Mouse (Mus musculus): ENCODE results near the gene Lgals3bp. TPM values are rescaled to one million over a fixed set of nuclear protein-coding genes. Genes with fewer than 3 reads are reported as not detected.

Lgals3bp gene
- polyA plus RNA-seq, 1 experiment from 2014 or later: 4.3 TPM

DNA sequence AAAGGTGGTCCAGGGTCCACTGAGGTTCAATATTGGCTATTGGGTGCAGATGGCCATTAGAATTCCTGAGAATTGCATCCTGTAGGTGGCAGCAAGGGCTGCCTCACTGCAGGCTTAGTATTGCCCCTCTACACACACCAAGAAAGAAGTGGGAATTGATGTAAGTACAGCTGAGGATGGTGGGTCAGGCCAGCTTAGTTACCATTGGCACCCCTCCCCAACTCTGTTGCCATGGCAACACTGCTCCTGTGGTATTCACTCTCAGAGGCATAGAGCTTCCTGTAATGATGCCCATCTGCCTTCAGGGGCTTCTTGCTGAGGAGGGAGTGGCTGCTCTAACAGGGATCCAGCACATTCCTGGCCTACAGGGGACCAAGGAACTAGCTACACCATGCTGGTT lies 26.9 kb downstream of the Lgals3bp start:
- ATAC-seq (ENCODE audit: insufficient number of reproducible peaks, insufficient read depth, low FRiP score, low TSS enrichment, low read depth): no peak
- Histone ChIP-seq H3K9me3 (no peaks in the 10 kb centered on the region), H3K36me3 (no peaks in the 10 kb centered on the region), H3K4me2 (no peak overlapping the region), H3K4me1 (replicated peaks) (peaks cover 21% of the 10 kb centered on the region), H3K9ac (replicated peaks) (no peak overlapping the region), H3K27me3 (no peaks in the 10 kb centered on the region), H3K27ac (no peak overlapping the region), H3K4me3 (replicated peaks) (no peak overlapping the region)

GRCm38 (mm10) chr11:118374506-118374905 lies 27.4 kb downstream of the Lgals3bp start:
- Histone ChIP-seq H3K4me3 (replicated peaks) (no peak overlapping the region), H3K9me3 (no peaks in the 10 kb centered on the region), H3K4me2 (no peak overlapping the region), H3K36me3 (no peaks in the 10 kb centered on the region), H3K9ac (replicated peaks) (no peak overlapping the region), H3K27ac (no peak overlapping the region), H3K4me1 (replicated peaks) (peaks cover 21% of the 10 kb centered on the region), H3K27me3 (no peaks in the 10 kb centered on the region)
- ATAC-seq (ENCODE audit: insufficient number of reproducible peaks, insufficient read depth, low FRiP score, low TSS enrichment, low read depth): no peak
- 71% methylated on average over 5 of the region's 5 CpGs for WGBS

DNA sequence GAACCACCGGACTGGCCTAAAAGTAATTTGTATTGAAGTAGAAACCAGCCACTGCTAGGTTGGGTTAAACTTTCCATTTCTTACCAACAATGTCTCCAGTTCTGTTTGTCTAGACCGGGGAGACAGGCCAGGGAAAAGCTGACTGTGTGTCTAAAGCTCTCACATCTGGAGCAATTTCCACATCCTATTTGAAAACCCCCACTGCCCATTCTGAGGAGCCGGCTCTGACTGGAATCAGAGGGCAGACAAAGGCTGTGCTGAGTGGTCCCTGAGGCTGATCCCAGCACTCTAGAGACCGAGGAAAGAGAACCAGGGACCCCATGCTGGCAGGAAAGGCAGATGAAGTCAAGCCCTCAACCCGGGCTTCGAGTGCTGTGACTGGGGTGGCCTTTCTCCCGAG lies 29.3 kb downstream of the Lgals3bp start:
- WGBS: 44% methylated on average over 7 of the region's 7 CpGs
- no peaks in the 10 kb centered on the region for H3K9me3 ChIP-seq
- 0 out of 2 replicates have a peak overlapping the region, but pooled peaks have one; percentile 18 for H3K9ac ChIP-seq (replicated peaks)
- H3K36me3 ChIP-seq: no peaks in the 10 kb centered on the region
- ATAC-seq (ENCODE audit: insufficient number of reproducible peaks, insufficient read depth, low FRiP score, low TSS enrichment, low read depth): no peak
- no peak overlapping the region for H3K4me2 ChIP-seq
- H3K27ac ChIP-seq: peak overlapping the region; percentile 31; the same call in 1 of the 2 replicates
- H3K4me1 ChIP-seq (replicated peaks): peaks cover 21% of the 10 kb centered on the region
- no peak overlapping the region for H3K4me3 ChIP-seq (replicated peaks)
- no peaks in the 10 kb centered on the region for H3K27me3 ChIP-seq

- 0 out of 2 replicates have a peak overlapping the region, but pooled peaks have one; percentile 31 for H3K27ac ChIP-seq
- no peak overlapping the region for H3K4me3 ChIP-seq (replicated peaks)
- no peaks in the 10 kb centered on the region for H3K9me3 ChIP-seq
- no peak overlapping the region for H3K4me2 ChIP-seq
- H3K36me3 ChIP-seq: no peaks in the 10 kb centered on the region
- WGBS: 77% methylated on average over 7 of the region's 7 CpGs
- ATAC-seq (ENCODE audit: insufficient number of reproducible peaks, insufficient read depth, low FRiP score, low TSS enrichment, low read depth): no peak
- no peak overlapping the region for H3K9ac ChIP-seq (replicated peaks)
- H3K27me3 ChIP-seq: no peaks in the 10 kb centered on the region
- peaks cover 21% of the 10 kb centered on the region for H3K4me1 ChIP-seq (replicated peaks)
Observed at GRCm38 (mm10) chr11:118371876-118372275, 30.0 kb downstream of the Lgals3bp start.

DNA sequence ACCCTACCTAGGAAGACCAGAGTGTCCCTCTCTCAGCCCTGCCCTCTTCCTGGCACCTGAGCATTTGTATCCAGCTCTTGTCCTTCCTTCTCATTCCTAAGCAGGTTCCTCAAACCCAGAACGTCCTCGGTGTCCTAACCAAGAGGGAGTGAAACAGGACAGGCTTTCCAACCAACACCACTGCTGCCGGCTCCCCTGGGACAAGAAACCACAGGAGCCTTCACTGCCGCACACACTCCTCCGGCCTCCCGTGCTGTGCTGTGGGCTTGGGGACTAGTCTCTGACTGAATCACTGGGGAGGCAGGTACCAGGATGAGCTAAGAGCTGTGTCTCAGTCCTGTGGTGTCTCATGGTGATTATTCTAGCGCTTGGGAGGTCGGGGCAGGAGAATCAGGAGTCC lies 32.2 kb downstream of the Lgals3bp start:
- no peaks in the 10 kb centered on the region for H3K27me3 ChIP-seq
- WGBS: 75% methylated on average over 8 of the region's 8 CpGs
- no peaks in the 10 kb centered on the region for H3K36me3 ChIP-seq
- H3K4me2 ChIP-seq: no peak overlapping the region
- H3K4me3 ChIP-seq (replicated peaks): no peak overlapping the region
- no peak overlapping the region for H3K27ac ChIP-seq
- H3K9me3 ChIP-seq: no peaks in the 10 kb centered on the region
- peaks cover 41% of the 10 kb centered on the region for H3K4me1 ChIP-seq (replicated peaks)
- no peak overlapping the region for H3K9ac ChIP-seq (replicated peaks)
- ATAC-seq (ENCODE audit: insufficient number of reproducible peaks, insufficient read depth, low FRiP score, low TSS enrichment, low read depth): no peak

DNA sequence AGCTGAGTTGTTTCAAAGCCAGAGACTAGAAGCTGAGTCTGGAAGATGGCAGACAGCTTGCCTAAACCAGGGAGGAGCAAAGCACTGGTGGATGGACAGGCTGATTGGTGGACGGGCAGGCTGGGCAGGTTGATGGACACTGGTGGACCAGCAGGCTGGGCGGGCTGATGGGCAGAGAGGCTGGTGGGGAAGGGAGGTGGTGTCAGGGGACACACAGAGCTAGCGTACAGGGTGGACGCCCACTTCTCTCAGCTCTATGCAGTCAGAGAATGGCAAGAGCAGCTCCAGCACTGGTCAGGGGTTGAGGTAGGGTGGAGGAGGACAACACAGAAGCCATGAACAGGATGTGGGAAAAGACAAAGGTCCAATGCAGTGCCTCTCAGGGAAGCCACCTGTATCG lies 32.6 kb downstream of the Lgals3bp start:
- 87% methylated on average over 5 of the region's 5 CpGs for WGBS
- peaks cover 41% of the 10 kb centered on the region for H3K4me1 ChIP-seq (replicated peaks)
- H3K27ac ChIP-seq: no peak overlapping the region
- no peak for ATAC-seq (ENCODE audit: insufficient number of reproducible peaks, insufficient read depth, low FRiP score, low TSS enrichment, low read depth)
- H3K36me3 ChIP-seq: no peaks in the 10 kb centered on the region
- no peaks in the 10 kb centered on the region for H3K9me3 ChIP-seq
- H3K27me3 ChIP-seq: no peaks in the 10 kb centered on the region
- H3K4me3 ChIP-seq (replicated peaks): no peak overlapping the region
- H3K4me2 ChIP-seq: no peak overlapping the region
- H3K9ac ChIP-seq (replicated peaks): no peak overlapping the region

- Histone ChIP-seq H3K36me3 (no peaks in the 10 kb centered on the region), H3K4me2 (no peak overlapping the region), H3K9ac (replicated peaks) (no peak overlapping the region), H3K4me1 (replicated peaks) (peaks cover 49% of the 10 kb centered on the region), H3K4me3 (replicated peaks) (no peak overlapping the region), H3K9me3 (no peaks in the 10 kb centered on the region), H3K27me3 (no peaks in the 10 kb centered on the region), H3K27ac (no peak overlapping the region)
- 64% methylated on average over 3 of the region's 3 CpGs for WGBS
- ATAC-seq (ENCODE audit: insufficient number of reproducible peaks, insufficient read depth, low FRiP score, low TSS enrichment, low read depth): no peak
Observed at GRCm38 (mm10) chr11:118368330-118368729, 33.6 kb downstream of the Lgals3bp start.

- 59% methylated on average over 8 of the region's 8 CpGs for WGBS
- Histone ChIP-seq H3K9ac (replicated peaks) (no peak overlapping the region), H3K36me3 (no peaks in the 10 kb centered on the region), H3K4me2 (no peak overlapping the region), H3K27ac (no peak overlapping the region), H3K9me3 (no peaks in the 10 kb centered on the region), H3K4me1 (replicated peaks) (peaks cover 53% of the 10 kb centered on the region), H3K27me3 (no peaks in the 10 kb centered on the region), H3K4me3 (replicated peaks) (no peak overlapping the region)
- ATAC-seq (ENCODE audit: insufficient number of reproducible peaks, insufficient read depth, low FRiP score, low TSS enrichment, low read depth): no peak
Observed at GRCm38 (mm10) chr11:118366559-118366958, 35.3 kb downstream of the Lgals3bp start.

GRCm38 (mm10) chr11:118366108-118366507 lies 35.8 kb downstream of the Lgals3bp start:
- 42% methylated on average over 3 of the region's 3 CpGs for WGBS
- H3K4me3 ChIP-seq (replicated peaks): no peak overlapping the region
- no peak overlapping the region for H3K9ac ChIP-seq (replicated peaks)
- no peak overlapping the region for H3K4me2 ChIP-seq
- H3K36me3 ChIP-seq: no peaks in the 10 kb centered on the region
- H3K27ac ChIP-seq: peak overlapping the region; percentile 90
- H3K4me1 ChIP-seq (replicated peaks): peaks cover 55% of the 10 kb centered on the region
- no peaks in the 10 kb centered on the region for H3K9me3 ChIP-seq
- no peaks in the 10 kb centered on the region for H3K27me3 ChIP-seq
- ATAC-seq (ENCODE audit: insufficient number of reproducible peaks, insufficient read depth, low FRiP score, low TSS enrichment, low read depth): no peak

GRCm38 (mm10) chr11:118365171-118365570 lies 36.7 kb downstream of the Lgals3bp start:
- H3K27me3 ChIP-seq: no peaks in the 10 kb centered on the region
- no peak overlapping the region for H3K4me3 ChIP-seq (replicated peaks)
- no peak overlapping the region for H3K9ac ChIP-seq (replicated peaks)
- no peaks in the 10 kb centered on the region for H3K9me3 ChIP-seq
- H3K4me2 ChIP-seq: no peak overlapping the region
- peak; percentile 65 for ATAC-seq (ENCODE audit: insufficient number of reproducible peaks, insufficient read depth, low FRiP score, low TSS enrichment, low read depth)
- no peaks in the 10 kb centered on the region for H3K36me3 ChIP-seq
- H3K4me1 ChIP-seq (replicated peaks): peaks cover 64% of the 10 kb centered on the region
- H3K27ac ChIP-seq: peak overlapping the region; percentile 90
- WGBS: 22% methylated on average over 7 of the region's 7 CpGs

GRCm38 (mm10) chr11:118364021-118364420 lies 37.9 kb downstream of the Lgals3bp start:
- peaks cover 64% of the 10 kb centered on the region for H3K4me1 ChIP-seq (replicated peaks)
- H3K4me3 ChIP-seq (replicated peaks): no peak overlapping the region
- no peak for ATAC-seq (ENCODE audit: insufficient number of reproducible peaks, insufficient read depth, low FRiP score, low TSS enrichment, low read depth)
- no peaks in the 10 kb centered on the region for H3K36me3 ChIP-seq
- no peaks in the 10 kb centered on the region for H3K9me3 ChIP-seq
- H3K27ac ChIP-seq: peak overlapping the region; percentile 89
- no peak overlapping the region for H3K9ac ChIP-seq (replicated peaks)
- peak overlapping the region; percentile 45; the same call in 1 of the 2 replicates for H3K4me2 ChIP-seq
- no peaks in the 10 kb centered on the region for H3K27me3 ChIP-seq
- 85% methylated on average over 4 of the region's 4 CpGs for WGBS

DNA sequence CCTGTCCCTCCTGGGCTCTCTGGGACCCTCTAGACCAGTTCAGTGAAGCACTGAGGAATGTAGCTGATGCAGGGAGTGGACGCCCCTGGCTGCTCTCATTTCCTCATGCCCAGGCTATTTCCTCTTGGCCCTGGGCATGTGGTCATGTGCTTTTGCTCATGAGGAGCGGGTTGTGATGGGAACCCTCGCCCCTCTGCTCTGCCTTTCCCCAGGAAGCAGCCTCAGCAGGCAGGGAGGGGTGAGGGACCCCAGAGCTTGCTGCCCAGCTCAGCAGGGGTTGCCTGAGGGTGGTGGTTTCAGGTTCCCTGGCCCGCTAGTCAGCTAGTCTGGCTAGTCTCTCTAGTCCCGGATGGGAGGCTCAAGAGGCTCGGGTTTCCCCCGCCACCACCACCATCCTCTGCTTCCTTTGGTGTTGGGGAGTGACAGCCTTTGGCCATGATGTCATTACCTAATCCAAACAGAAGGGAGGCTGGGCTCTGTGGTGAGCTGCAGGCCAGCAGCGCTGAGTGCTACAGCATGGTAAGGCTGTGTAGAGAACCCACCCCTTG lies 38.8 kb downstream of the Lgals3bp start:
- Histone ChIP-seq H3K4me3 (replicated peaks) (0 out of 2 replicates have a peak overlapping the region, but pooled peaks have one; percentile 1), H3K36me3 (no peaks in the 10 kb centered on the region), H3K9ac (replicated peaks) (no peak overlapping the region), H3K4me2 (peak overlapping the region; percentile 45), H3K9me3 (no peaks in the 10 kb centered on the region), H3K27ac (peak overlapping the region; percentile 89), H3K4me1 (replicated peaks) (peaks cover 64% of the 10 kb centered on the region), H3K27me3 (no peaks in the 10 kb centered on the region; the same call in 1 of the 2 replicates)
- ATAC-seq (ENCODE audit: insufficient number of reproducible peaks, insufficient read depth, low FRiP score, low TSS enrichment, low read depth): peak; percentile 67
- 1% methylated on average over 8 of the region's 8 CpGs for WGBS

Measured in limb, embryonic 12.5 days (tissue).